Mouse (Mus musculus): Measurements from ENCODE around the gene Rnf141.

GRCm38 (mm10) chr7:110854519-110854918 is 10.3 kb upstream of the Rnf141 start:
- no peak for TF ChIP-seq POLR2A (IDR thresholded peaks at IDR 0.05; ENCODE audit: control insufficient read depth, extremely low read depth, insufficient read depth, low read length, poor library complexity)
- TF ChIP-seq CTCF (IDR thresholded peaks at IDR 0.05; ENCODE audit: borderline replicate concordance, control insufficient read depth, extremely low read depth, insufficient read depth, low read length, poor library complexity): no peak
